Mouse (Mus musculus) embryonic fibroblast, embryonic 13.5 days (primary cell): Measurements from ENCODE around the gene Ank3.

Experiments
- CTCF ChIP-seq: IDR thresholded peaks from 2 replicates; pipeline ENCODE4 v1.5.1; 2011; ENCODE audit warnings: mild to moderate bottlenecking, control low read depth, low read length, moderate library complexity, borderline replicate concordance; ENCODE audit not compliant: insufficient read depth
- POLR2A ChIP-seq: IDR thresholded peaks from 2 replicates; pipeline ENCODE4 v1.6.1; 2011; ENCODE audit warnings: low read depth, mild to moderate bottlenecking, control low read depth, low read length, moderate library complexity

DNA sequence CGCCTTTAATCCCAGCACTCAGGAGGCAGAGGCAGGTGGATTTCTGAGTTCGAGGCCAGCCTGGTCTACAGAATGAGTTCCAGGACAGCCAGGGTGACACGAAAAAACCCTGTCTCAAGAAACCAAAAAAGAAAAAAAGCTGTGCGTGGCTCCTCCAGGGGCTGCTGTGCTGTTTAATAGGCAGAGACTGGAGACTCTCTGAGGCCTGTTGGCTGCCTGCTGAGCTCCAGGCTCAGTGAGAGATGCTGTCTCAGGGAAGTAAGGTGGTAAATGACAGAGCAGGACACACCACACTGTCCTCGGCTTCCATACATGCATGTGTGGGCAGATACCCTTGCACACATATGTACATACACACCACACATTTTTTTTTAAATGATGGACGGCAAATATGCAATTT, 206.0 kb downstream of the Ank3 start:
- TF ChIP-seq POLR2A (no peak), CTCF (no peak)
